Mouse (Mus musculus) CD4-positive, CD25-positive, alpha-beta regulatory T cell (primary cell): ENCODE data around the gene E330014E10Rik. TPM values are rescaled to one million over a fixed set of nuclear protein-coding genes. Genes with fewer than 3 reads are reported as not detected.

Experiments
- polyA plus RNA-seq: library from polyadenylated mRNA; unstranded; fragments of 100-300 nt; shearing (Covaris generic); gene quantifications from one replicate; pipeline ENCODE4 v1.2.1, GENCODE M21; 2017

Gene E330014E10Rik
- polyA plus RNA-seq, result not detected

GRCm38 (mm10) chr5:95775690-95776089, at the start of gene E330014E10Rik:
Gene E330014E10Rik (plus strand): TSS chr5:95775990.

DNA sequence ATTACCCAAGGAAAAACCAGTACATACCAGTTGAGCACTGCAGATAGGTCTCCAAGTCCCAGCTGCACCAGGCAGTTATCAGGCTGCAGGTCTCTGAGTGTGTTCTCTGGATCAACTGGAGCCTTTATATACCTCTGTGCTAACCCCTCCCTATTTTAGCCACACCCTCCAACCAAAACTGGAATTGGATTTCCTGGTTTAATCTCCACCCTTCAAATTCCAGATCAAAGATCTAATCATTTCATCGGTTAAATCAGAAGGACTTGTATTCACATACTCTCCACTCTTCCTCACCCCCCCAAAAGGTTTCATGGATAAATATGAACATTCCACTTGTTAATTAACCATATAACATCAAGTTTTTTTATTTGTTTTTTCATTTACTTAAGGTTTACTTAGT, 39.7 kb upstream of the E330014E10Rik start, which contains the start of gene Gm7978:
Gm7978 (minus strand) TSS at position 101 of the 400 bp plus-strand sequence.

DNA sequence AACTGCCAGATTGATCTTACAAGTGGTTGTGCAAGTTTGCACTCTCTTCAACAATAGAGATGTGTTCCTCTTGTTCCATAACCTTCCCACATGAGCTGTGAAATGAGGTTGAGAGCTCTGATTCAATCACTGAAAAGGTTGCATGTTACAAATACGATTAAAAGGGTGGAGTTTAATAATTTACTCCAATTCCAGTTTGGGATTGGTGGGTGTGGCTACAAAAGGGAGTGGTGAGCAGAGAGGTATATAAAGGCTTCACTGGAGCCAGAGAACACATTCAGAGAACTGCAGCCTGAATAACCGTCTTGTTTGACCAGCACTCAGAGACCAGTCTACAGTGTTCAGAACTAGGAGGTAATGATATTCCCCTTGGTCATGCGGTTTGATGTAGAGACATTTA, 34.1 kb upstream of the E330014E10Rik start, which contains the start of gene Gm7982:
Gm7982 (plus strand) TSS at position 301 of the 400 bp plus-strand sequence.

Other genes starting within 250 kb of the E330014E10Rik start
- not detected for gene Gm7971, start 181.1 kb upstream of the E330014E10Rik start, polyA plus RNA-seq
- gene Gm7978, start 39.8 kb upstream of the E330014E10Rik start, polyA plus RNA-seq, result not detected
- 0.22 TPM for gene Gm7982, start 34.0 kb upstream of the E330014E10Rik start, polyA plus RNA-seq
- gene Cxcl13, start 181.0 kb downstream of the E330014E10Rik start, polyA plus RNA-seq, result 0.41 TPM